Mouse (Mus musculus) G1E-ER4 (cell line): ENCODE data around the gene Defb36. TPM values are rescaled to one million over a fixed set of nuclear protein-coding genes. Genes with fewer than 3 reads are reported as not detected.

Experiments used
- GATA1 ChIP-seq: IDR thresholded peaks from one replicate; pipeline ENCODE4 v1.8.0; 2012; ENCODE audit warnings: low read length, inconsistent platforms
- polyA plus RNA-seq: library from polyadenylated mRNA; stranded (reverse); fragments of >175 nt; gene quantifications from 2 replicates; pipeline ENCODE4 v1.2.3, GENCODE M21; 2012

Gene Defb36
- polyA plus RNA-seq, 1 experiment = not detected

DNA sequence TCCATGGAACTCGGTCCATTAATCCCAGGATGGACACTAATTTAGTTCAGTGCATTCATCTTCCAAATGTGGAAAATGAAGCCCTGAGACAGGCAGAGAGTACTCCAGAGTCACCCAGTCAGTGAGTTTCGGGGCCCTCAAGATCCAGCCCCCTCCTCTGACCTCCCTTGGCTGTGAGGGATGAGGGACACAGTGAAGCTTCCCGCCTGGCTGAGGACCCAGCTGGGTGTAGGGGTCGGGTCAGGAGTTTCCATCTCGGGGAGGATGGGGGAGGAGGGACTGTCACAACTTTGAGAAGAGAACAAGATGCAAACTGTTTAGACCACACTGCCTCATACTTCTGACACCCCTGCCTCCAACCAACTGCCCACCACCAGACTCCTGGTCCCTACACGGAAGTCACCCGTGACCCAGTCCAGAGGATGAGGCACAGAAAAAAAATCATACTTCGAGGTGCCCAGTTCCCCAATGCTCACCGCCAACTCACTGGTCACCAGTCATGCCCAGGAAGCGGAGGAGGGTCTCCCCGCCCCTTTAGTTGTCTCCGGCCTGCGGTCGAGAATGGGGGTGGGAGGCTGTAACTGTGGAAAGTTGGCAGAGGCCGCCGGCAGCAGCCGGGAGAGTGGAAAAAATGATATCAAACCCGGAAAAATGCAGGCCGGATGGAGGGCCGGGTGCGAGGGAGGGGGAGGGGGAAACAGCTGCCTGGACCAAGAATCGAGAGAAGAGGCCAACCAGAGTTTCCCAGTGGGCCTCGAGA lies 32.3 kb downstream of the Defb36 start:
- TF ChIP-seq GATA1 = no peak

- no peak for TF ChIP-seq GATA1
Measured at GRCm38 (mm10) chr2:152637006-152637322, 32.8 kb downstream of the Defb36 start.

DNA sequence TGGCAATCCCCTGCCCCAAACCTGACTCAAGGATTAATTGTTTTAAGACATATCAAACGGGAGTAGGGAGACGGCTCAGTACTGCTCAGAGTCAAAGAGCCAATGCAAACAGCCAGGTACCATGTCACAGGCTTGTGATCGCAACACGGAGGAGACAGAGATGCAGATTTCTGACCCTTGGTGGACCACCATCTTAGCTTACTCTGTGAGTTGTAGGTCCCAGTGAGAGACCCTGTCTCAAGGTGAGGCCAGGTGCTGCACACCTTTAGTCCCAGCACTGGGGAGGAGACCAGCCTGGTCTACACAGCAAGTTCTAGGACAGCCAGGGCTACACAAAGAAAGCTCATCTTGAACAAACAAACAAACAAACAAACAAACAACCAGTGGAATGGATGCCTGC lies 33.3 kb downstream of the Defb36 start:
- TF ChIP-seq GATA1 = no peak

- TF ChIP-seq GATA1 = no peak
Measured at GRCm38 (mm10) chr2:152638865-152639264, 34.7 kb downstream of the Defb36 start.

DNA sequence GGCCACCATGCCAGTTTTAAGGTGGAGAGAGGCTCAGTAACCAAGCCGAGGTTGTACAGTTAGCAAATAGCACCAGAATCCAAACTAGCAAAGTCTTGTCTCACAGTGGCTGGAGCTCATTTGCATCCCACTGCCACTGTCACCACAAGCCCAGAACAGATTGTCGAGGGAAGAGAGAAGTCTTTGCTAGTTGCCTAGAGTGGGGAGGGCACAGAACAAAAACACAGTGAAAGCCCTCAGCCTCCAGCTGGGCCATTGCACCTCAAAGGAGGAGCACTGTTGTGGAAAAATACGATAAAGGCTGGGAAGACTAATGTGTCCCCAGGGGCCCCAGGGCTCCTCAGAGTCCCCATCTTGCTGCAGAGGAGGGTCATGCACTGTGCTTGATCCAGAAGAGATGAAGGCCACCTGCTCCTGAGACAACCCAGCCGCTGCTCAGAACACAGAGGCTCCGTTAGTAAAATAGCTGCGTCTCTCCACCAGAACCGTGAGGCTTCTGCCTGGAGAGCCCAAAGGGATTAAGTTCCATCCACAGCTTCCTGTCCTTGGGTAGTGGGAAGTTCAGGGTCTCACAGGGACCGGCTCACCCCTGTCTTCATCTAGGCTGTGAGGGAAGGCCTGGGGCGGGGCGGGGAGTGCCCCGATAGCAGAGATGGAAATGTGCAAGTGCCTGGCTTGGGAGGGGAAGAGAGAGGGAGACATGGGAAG lies 35.4 kb downstream of the Defb36 start:
- no peak for TF ChIP-seq GATA1

- TF ChIP-seq GATA1 = no peak
Measured at GRCm38 (mm10) chr2:152652901-152653620, 48.9 kb downstream of the Defb36 start.

GRCm38 (mm10) chr2:152653874-152654715 lies 50.0 kb downstream of the Defb36 start:
- no peak for TF ChIP-seq GATA1

GRCm38 (mm10) chr2:152657398-152657797 lies 53.3 kb downstream of the Defb36 start:
- no peak for TF ChIP-seq GATA1

- TF ChIP-seq GATA1 = no peak
Measured at GRCm38 (mm10) chr2:152661163-152661562, 57.0 kb downstream of the Defb36 start.

Other genes starting within 250 kb of the Defb36 start
- gene Nrsn2, start 227.7 kb upstream of the Defb36 start, polyA plus RNA-seq = not detected in 2 replicates
- 55.7 and 57.5 TPM in 2 replicates for gene Sox12, start 206.3 kb upstream of the Defb36 start, polyA plus RNA-seq
- 23.4 and 24.1 TPM in 2 replicates for gene Zcchc3, start 189.3 kb upstream of the Defb36 start, polyA plus RNA-seq
- gene 6820408C15Rik, start 188.7 kb upstream of the Defb36 start, polyA plus RNA-seq = 0.06 and 0.08 TPM in 2 replicates
- gene Defb23, start 139.7 kb upstream of the Defb36 start, polyA plus RNA-seq = not detected in 2 replicates
- not detected in 2 replicates for gene Defb20, start 127.3 kb upstream of the Defb36 start, polyA plus RNA-seq
- not detected in 2 replicates for gene Defb22, start 114.2 kb upstream of the Defb36 start, polyA plus RNA-seq
- not detected in 2 replicates for gene Defb26, start 92.6 kb upstream of the Defb36 start, polyA plus RNA-seq
- not detected in 2 replicates for gene Defb28, start 86.1 kb upstream of the Defb36 start, polyA plus RNA-seq
- gene Defb29, start 64.2 kb upstream of the Defb36 start, polyA plus RNA-seq = not detected in 2 replicates
- not detected in 2 replicates for gene Gm17416, start 35.0 kb upstream of the Defb36 start, polyA plus RNA-seq
- not detected in 2 replicates for gene Defb21, start 31.6 kb upstream of the Defb36 start, polyA plus RNA-seq
- gene Defb19, start 24.0 kb upstream of the Defb36 start, polyA plus RNA-seq = not detected in 2 replicates
- not detected in 2 replicates for gene Defb45, start 4.9 kb upstream of the Defb36 start, polyA plus RNA-seq
- gene Defb25, start 18.7 kb downstream of the Defb36 start, polyA plus RNA-seq = not detected in 2 replicates
- gene Rem1, start 22.6 kb downstream of the Defb36 start, polyA plus RNA-seq = not detected in 2 replicates
- 60.8 and 72.1 TPM in 2 replicates for gene H13, start 65.1 kb downstream of the Defb36 start, polyA plus RNA-seq
- 1.6 and 2.6 TPM in 2 replicates for gene Mcts2, start 82.7 kb downstream of the Defb36 start, polyA plus RNA-seq
- gene Id1, start 131.9 kb downstream of the Defb36 start, polyA plus RNA-seq = 53.4 and 64.9 TPM in 2 replicates
- gene Cox4i2, start 149.8 kb downstream of the Defb36 start, polyA plus RNA-seq = not detected in 2 replicates
- 53.0 and 76.9 TPM in 2 replicates for gene Bcl2l1, start 227.4 kb downstream of the Defb36 start, polyA plus RNA-seq
- gene Tpx2, start 243.6 kb downstream of the Defb36 start, polyA plus RNA-seq = 11.1 and 18.9 TPM in 2 replicates